Mouse (Mus musculus) embryonic fibroblast, embryonic 13.5 days (primary cell): ENCODE results near the gene Col4a3bp.

ENCODE experiments used
- CTCF ChIP-seq: IDR thresholded peaks from 2 replicates; pipeline ENCODE4 v1.5.1; 2011; ENCODE audit warnings: mild to moderate bottlenecking, control low read depth, low read length, moderate library complexity, borderline replicate concordance; ENCODE audit not compliant: insufficient read depth
- POLR2A ChIP-seq: IDR thresholded peaks from 2 replicates; pipeline ENCODE4 v1.6.1; 2011; ENCODE audit warnings: low read depth, mild to moderate bottlenecking, control low read depth, low read length, moderate library complexity

GRCm38 (mm10) chr13:96541381-96541780 is 1.0 kb upstream of the Col4a3bp start:
- TF ChIP-seq POLR2A (no peak), CTCF (no peak)
